Mouse (Mus musculus) thymus, postnatal 4 days (tissue): ENCODE data around the gene Aup1.
A peak's percentile ranks its signal among the peaks of the same experiment; 100 is the strongest.

Source experiments
- DNase-seq: peaks from one replicate; pipeline ENCODE4 v3.0.0; 2021

Aup1 gene

GRCm38 (mm10) chr6:83070311-83071219 is 16.2 kb downstream of the Aup1 start:
- peak; percentile 58 for DNase-seq

GRCm38 (mm10) chr6:83071220-83071619 is 16.9 kb downstream of the Aup1 start:
- no peak for DNase-seq

DNA sequence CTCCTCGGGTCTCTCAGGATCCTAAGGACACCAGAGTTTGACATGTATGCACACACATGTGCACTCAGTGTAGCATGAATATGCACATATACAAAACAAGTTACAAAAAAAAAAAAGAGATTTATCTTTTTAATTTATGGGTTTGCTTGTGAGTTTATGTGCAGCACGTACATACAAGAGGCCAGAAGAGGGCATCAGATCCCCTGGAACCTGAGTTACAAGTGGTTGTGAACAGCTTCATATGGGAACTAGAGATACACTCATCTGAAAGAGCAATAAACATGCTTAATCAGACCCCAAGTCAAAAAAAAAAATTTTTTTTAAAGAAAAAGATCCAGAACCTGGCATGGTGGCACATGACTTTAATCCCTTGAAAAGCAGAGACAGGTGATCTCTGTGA is 20.7 kb downstream of the Aup1 start:
- DNase-seq, result peak; percentile 52

GRCm38 (mm10) chr6:83077630-83078323 is 23.5 kb downstream of the Aup1 start, which contains the start of gene Pcgf1:
Pcgf1 (plus strand) TSS chr6:83077869.
- DNase-seq, result no peak

DNA sequence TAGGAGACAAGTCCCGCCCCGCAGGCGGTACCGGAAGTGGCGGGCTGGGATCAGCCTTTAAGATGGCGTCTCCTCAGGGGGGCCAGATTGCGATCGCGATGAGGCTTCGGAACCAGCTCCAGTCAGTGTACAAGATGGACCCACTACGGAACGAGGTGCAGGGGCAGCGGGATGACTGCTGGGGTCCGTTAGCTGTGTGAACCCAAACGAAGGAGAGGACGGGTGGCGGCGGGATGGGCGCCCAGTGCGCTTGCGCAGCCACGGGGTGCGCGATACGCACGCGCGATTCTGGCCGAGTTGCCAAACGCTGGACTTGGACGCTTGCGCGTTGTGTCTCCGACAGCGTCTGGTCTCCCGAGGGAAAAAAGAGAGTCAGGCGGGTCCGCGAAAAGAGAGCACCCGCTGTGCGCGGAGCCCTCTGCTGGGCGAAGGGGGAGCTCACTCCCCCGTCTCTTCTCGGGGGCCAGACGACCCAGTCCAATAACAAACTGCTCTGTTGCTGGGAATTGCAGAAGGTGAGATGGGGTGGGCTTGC is 24.1 kb downstream of the Aup1 start:
- DNase-seq, result peak; percentile 100

DNA sequence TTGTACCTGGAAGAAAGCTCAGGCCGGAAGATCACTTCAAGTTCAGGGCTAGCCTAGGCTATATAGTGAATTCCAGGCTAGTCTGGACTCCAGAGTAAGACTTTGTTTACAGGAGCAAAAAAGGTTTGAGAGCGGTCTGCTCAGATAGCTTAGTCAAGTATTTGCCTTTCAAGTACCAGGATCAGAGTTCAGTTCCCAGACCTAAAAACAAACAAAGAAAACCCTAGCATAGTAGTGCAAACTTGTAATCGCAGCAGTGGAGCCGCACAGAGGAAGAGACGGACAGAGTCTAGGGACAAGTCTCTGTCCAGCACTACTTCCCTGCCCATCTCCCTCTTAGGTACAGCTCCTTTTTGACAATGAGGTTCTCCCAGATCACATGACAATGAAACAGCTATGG is 25.9 kb downstream of the Aup1 start:
- no peak for DNase-seq

GRCm38 (mm10) chr6:83083497-83083896 is 29.2 kb downstream of the Aup1 start:
- DNase-seq, result no peak

- DNase-seq, result no peak
Observed at GRCm38 (mm10) chr6:83084477-83084876, 30.2 kb downstream of the Aup1 start.

DNA sequence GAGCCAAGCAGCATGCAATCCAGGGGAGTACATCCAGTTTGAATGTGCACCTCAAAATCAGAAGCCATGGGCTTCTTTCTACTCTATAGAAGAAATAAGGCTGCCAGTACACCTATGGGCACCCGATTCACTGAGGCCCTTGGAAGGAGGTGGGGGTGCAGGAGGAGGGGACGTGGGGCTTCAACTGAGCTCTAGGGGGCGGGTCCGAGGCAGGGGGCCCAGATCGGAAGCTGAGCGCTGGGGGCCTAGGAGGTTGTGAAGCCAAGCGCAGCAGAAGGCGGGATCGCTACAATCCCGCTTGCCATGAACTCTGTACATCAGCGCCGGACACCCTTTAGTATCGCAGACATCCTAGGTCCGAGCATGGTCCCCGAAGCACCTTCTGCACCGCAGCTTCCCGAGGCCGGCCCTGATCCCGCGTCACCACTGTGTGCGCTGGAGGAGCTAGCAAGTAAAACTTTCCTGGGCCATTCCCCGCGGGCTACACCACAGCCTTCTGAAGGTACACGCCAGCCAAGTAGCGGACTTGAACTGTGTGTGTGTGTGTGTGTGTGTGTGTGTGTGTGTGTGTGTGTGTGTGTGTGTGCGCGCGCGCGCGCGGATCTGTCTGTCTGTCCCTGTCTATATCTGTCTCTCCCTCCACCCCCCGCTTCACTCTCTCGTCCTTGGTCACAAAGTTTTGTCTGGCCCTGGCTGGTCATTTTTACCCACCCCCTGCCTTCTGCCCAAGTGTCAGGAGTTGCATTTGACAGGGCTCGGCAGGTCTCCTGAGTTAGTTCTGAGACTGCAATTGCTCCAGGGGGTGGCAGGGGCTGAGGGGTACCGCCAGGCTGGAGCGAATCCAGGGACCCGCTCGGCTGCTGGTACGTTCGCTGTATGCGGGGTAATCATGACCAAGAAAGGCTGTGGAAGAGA is 32.1 kb downstream of the Aup1 start, which contains the start of gene Lbx2:
Lbx2 (plus strand) TSS at position 247 of the 915 bp plus-strand sequence.
- peak; percentile 70 for DNase-seq

- DNase-seq, result no peak
Observed at GRCm38 (mm10) chr6:83087205-83087925, 33.0 kb downstream of the Aup1 start.

DNA sequence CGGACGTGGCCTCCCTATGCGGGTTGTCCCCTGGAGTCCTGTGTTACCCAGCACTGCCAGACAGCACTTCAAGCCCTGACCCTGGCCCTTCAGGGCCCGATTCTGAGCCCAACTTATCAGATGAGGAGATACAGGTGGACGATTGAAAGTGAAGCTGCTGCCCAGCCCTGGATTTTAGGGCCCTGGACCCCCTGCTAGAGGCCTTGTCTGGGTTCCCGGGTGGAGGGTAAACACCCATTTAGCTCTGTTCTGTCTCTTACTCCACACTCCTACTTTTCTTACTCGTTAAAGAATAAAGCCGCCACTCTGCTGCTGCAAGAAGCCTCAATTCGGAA is 33.6 kb downstream of the Aup1 start:
- DNase-seq, result no peak

- no peak for DNase-seq
Observed at GRCm38 (mm10) chr6:83092416-83093127, 38.3 kb downstream of the Aup1 start.

DNA sequence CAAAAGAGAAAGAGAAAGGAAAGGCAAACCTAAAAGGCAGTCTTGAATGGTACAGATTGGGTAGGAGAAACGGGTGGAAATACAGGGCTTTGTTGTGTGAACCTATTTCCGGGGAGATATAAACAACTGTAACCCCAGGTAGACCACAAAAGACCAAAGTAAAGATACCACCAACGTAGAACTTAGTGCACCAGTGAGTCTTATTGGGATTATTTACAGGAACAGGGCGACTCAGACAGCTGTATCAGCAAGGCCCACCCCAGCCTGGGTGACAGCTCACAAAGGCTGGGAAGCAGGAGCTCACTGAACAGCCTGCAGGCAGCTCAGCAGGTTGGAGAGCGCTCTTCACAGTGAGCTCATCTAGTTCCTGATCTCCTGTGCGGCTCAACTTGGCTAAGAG is 41.6 kb downstream of the Aup1 start:
- peak; percentile 59 for DNase-seq

GRCm38 (mm10) chr6:83098411-83098810 is 44.1 kb downstream of the Aup1 start:
- no peak for DNase-seq

DNA sequence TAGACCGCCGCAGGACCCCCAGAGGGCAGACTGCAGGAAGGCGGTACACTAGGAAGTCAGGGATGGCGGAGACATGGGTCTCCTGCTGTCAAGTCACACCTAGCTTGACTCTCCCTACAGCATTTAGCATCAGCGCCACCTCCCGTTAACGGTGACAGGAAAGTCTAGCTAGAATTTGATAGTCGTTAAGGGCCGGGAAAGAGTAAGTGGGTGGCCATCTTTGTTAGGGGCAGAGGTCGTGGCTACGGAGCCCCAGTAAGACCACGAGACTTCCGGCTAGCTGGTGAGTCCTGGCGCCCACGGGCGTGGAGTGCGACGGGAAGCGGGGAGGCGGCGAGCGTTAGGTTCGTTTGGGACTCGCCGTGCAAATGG is 47.0 kb downstream of the Aup1 start, which contains the start of the genes Ccdc142 and Gm42688:
Ccdc142 (plus strand) TSS at position 286 of the 372 bp plus-strand sequence.
Gm42688 (plus strand) TSS at position 302 of the 372 bp plus-strand sequence.
- DNase-seq, result peak; percentile 94

DNA sequence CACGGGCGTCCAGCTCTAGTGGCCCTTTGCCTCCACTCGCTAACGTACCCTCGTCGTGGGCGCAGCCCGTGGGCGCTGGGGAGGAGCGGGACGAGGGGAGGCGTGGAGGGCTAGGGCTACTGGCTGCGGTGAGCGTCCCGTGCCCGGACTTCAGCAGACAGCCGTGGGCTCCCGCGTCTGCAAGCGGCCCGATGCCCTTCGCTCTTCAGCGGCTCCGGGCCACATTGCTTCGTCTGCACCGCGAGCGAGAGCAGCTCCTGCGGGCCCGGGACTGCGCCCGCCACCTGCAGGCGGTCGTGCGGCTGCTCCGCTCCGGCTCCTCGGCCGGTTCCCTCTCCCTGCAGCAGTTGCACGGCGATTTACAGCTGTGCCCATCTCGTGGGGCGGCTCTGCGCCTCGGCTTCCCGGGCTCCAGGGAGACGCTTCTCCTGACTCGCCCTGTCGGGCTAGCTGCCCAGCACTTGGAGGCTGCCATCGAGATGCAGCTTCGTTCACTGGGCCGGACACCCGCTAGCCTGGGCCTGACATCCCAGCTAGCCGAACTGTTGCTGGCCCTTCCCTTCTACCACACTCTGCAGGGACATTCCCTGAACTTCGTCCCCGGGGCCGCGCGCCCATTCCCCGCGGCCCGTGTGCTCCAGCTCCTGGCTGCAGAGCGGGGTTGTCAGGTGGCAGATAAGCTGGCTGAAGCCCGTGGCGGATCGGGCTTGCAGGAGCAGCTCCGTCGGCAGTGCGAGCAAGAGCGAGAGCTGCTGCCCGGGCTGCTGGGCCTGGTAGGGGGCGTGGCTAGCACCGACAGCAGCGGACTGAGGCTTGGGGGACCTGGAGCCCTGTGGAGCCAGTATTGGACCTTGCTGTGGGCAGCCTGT is 47.6 kb downstream of the Aup1 start:
- peak; percentile 88 for DNase-seq

- no peak for DNase-seq
Observed at GRCm38 (mm10) chr6:83103130-83103650, 48.9 kb downstream of the Aup1 start.

DNA sequence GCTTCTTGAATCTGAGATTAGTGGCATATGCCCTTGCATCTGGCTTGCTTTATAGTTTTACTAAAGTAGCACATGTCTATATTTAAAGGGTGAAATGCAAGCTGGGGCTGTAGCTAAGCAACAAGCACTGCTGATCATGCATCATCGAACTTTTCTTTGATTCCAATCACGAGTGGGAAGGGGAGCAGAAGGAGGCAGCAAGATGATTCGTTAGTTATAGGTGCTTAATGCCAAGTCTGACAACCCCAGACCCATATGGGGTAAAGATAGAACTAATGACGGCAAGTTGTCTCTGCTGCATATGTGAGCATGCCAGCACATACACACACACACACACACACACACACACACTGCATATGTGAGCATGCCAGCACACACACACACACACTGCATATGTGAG is 49.8 kb downstream of the Aup1 start:
- DNase-seq, result no peak
